Mouse (Mus musculus): ENCODE results near the gene Ubn1.

DNA sequence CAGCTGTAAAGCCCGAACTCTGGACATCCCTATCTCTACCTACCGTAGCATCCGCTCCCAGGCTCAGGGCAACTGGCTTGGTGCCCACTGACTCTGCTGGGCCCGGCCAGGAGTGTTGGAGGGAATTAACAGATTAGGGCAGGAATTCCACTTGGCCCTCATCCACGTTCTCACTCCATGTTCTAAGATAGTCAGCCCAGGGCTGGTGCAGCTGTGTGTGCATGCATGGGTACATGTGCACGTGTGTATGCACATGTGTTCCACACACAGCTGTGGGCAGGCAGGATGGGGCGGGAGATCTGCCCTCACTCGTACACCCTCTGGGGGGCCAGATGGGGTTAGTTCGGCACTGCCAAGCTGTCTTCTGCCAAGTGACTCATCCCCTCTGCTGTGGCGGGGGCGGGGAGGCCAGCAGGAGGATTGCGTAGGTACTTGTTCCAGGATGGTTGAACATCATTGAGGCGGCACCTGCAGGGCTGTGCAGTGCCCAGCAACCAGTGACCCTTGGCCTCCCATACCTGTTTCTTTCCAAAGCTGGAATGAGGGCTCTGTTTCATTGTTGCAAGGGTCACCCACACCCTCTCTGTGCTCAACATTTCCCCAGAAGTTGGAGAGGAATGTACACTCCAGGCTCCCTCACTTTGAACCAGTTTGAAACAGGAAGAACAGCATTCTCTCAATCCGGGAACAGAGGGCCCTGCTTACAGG is 84.9 kb downstream of the Ubn1 start:
- no peak for TF ChIP-seq CTCF (IDR thresholded peaks at IDR 0.05; ENCODE audit: borderline replicate concordance, insufficient read depth, low read depth, low read length)
- TF ChIP-seq POLR2A (IDR thresholded peaks at IDR 0.05; ENCODE audit: borderline replicate concordance, insufficient read depth, low read length): no peak

Measured in cerebellum, adult 2 months (tissue).